Mouse (Mus musculus): ENCODE data around the gene Kif24. TPM values are rescaled to one million over a fixed set of nuclear protein-coding genes. Genes with fewer than 3 reads are reported as not detected.
A peak's percentile ranks its signal among the peaks of the same experiment; 100 is the strongest.

The Kif24 gene
- polyA plus RNA-seq, 1 experiment from 2014 or later: 5.7 TPM

GRCm38 (mm10) chr4:41358669-41359068 is 106.0 kb downstream of the Kif24 start:
- H3K27me3 ChIP-seq (replicated peaks; ENCODE audit: control insufficient read depth, insufficient read depth, low read length): no peaks in the 10 kb centered on the region
- H3K9me3 ChIP-seq (ENCODE audit: control insufficient read depth, low read length): no peaks in the 10 kb centered on the region
- no peak overlapping the region for H3K9ac ChIP-seq (ENCODE audit: low read depth, low read length)
- H3K4me1 ChIP-seq (ENCODE audit: control insufficient read depth, insufficient read depth, low read length): no peaks in the 10 kb centered on the region
- DNase-seq (ENCODE audit: low spot score): no peak
- no peak overlapping the region for H3K4me3 ChIP-seq (ENCODE audit: low read depth, low read length)
- H3K27ac ChIP-seq (replicated peaks; ENCODE audit: low read depth, low read length): no peak overlapping the region
- H3K4me2 ChIP-seq (ENCODE audit: low read depth, low read length): no peak overlapping the region
- 88% methylated on average over 2 of the region's 2 CpGs for WGBS
- ATAC-seq (ENCODE audit: low read depth): no peak
- H3K36me3 ChIP-seq (ENCODE audit: control insufficient read depth, insufficient read depth, low read length): peaks cover 12% of the 10 kb centered on the region; the same call in 1 of the 2 replicates

GRCm38 (mm10) chr4:41357154-41357553 is 107.5 kb downstream of the Kif24 start:
- H3K9ac ChIP-seq (ENCODE audit: low read depth, low read length): no peak overlapping the region
- no peaks in the 10 kb centered on the region for H3K9me3 ChIP-seq (ENCODE audit: control insufficient read depth, low read length)
- 69% methylated on average over 2 of the region's 2 CpGs for WGBS
- H3K4me3 ChIP-seq (ENCODE audit: low read depth, low read length): no peak overlapping the region
- H3K27ac ChIP-seq (replicated peaks; ENCODE audit: low read depth, low read length): no peak overlapping the region
- H3K27me3 ChIP-seq (replicated peaks; ENCODE audit: control insufficient read depth, insufficient read depth, low read length): no peaks in the 10 kb centered on the region
- DNase-seq (ENCODE audit: low spot score) (no peak), ATAC-seq (ENCODE audit: low read depth) (no peak)
- H3K4me2 ChIP-seq (ENCODE audit: low read depth, low read length): no peak overlapping the region
- H3K36me3 ChIP-seq (ENCODE audit: control insufficient read depth, insufficient read depth, low read length): peaks cover 19% of the 10 kb centered on the region
- no peaks in the 10 kb centered on the region for H3K4me1 ChIP-seq (ENCODE audit: control insufficient read depth, insufficient read depth, low read length)

- H3K4me3 ChIP-seq (ENCODE audit: low read depth, low read length): no peak overlapping the region
- H3K4me2 ChIP-seq (ENCODE audit: low read depth, low read length): no peak overlapping the region
- 92% methylated on average over 1 of the region's 1 CpGs for WGBS
- H3K27me3 ChIP-seq (replicated peaks; ENCODE audit: control insufficient read depth, insufficient read depth, low read length): no peaks in the 10 kb centered on the region
- H3K4me1 ChIP-seq (ENCODE audit: control insufficient read depth, insufficient read depth, low read length): peaks cover 10% of the 10 kb centered on the region
- DNase-seq (ENCODE audit: low spot score) (no peak), ATAC-seq (ENCODE audit: low read depth) (no peak)
- no peak overlapping the region for H3K9ac ChIP-seq (ENCODE audit: low read depth, low read length)
- peaks cover 23% of the 10 kb centered on the region for H3K36me3 ChIP-seq (ENCODE audit: control insufficient read depth, insufficient read depth, low read length)
- H3K27ac ChIP-seq (replicated peaks; ENCODE audit: low read depth, low read length): no peak overlapping the region
- no peaks in the 10 kb centered on the region for H3K9me3 ChIP-seq (ENCODE audit: control insufficient read depth, low read length)
Observed at GRCm38 (mm10) chr4:41353265-41353664, 111.4 kb downstream of the Kif24 start.

GRCm38 (mm10) chr4:41352758-41353157 is 111.9 kb downstream of the Kif24 start:
- DNase-seq (ENCODE audit: low spot score) (no peak), ATAC-seq (ENCODE audit: low read depth) (no peak)
- Histone ChIP-seq H3K9me3 (ENCODE audit: control insufficient read depth, low read length) (no peaks in the 10 kb centered on the region), H3K9ac (ENCODE audit: low read depth, low read length) (no peak overlapping the region), H3K4me3 (ENCODE audit: low read depth, low read length) (no peak overlapping the region), H3K27ac (replicated peaks; ENCODE audit: low read depth, low read length) (no peak overlapping the region), H3K4me2 (ENCODE audit: low read depth, low read length) (no peak overlapping the region), H3K4me1 (ENCODE audit: control insufficient read depth, insufficient read depth, low read length) (peaks cover 10% of the 10 kb centered on the region), H3K27me3 (replicated peaks; ENCODE audit: control insufficient read depth, insufficient read depth, low read length) (no peaks in the 10 kb centered on the region), H3K36me3 (ENCODE audit: control insufficient read depth, insufficient read depth, low read length) (peaks cover 23% of the 10 kb centered on the region)
- WGBS: 90% methylated on average over 4 of the region's 4 CpGs

GRCm38 (mm10) chr4:41349199-41349591 is 115.5 kb downstream of the Kif24 start:
- under 1% methylated on average over 28 of the region's 28 CpGs for WGBS
- H3K4me1 ChIP-seq (ENCODE audit: control insufficient read depth, insufficient read depth, low read length): peaks cover 10% of the 10 kb centered on the region
- H3K27me3 ChIP-seq (replicated peaks; ENCODE audit: control insufficient read depth, insufficient read depth, low read length): no peaks in the 10 kb centered on the region
- H3K27ac ChIP-seq (replicated peaks; ENCODE audit: low read depth, low read length): peak overlapping the region; percentile 92
- H3K9ac ChIP-seq (ENCODE audit: low read depth, low read length): peak overlapping the region; percentile 80
- peak; percentile 76 for ATAC-seq (ENCODE audit: low read depth)
- no peak for DNase-seq (ENCODE audit: low spot score)
- no peaks in the 10 kb centered on the region for H3K9me3 ChIP-seq (ENCODE audit: control insufficient read depth, low read length)
- peak overlapping the region; percentile 76 for H3K4me2 ChIP-seq (ENCODE audit: low read depth, low read length)
- peak overlapping the region; percentile 68 for H3K4me3 ChIP-seq (ENCODE audit: low read depth, low read length)
- peaks cover 10% of the 10 kb centered on the region for H3K36me3 ChIP-seq (ENCODE audit: control insufficient read depth, insufficient read depth, low read length)

GRCm38 (mm10) chr4:41348584-41349198 is 116.0 kb downstream of the Kif24 start, which contains the start of gene Ubap1:
Ubap1 (plus strand) TSS chr4:41348996.
- peak within 1 kb of the TSS; percentile 80 for H3K9ac ChIP-seq (ENCODE audit: low read depth, low read length)
- under 1% methylated on average over 25 of the region's 31 CpGs for WGBS

GRCm38 (mm10) chr4:41347839-41348238 is 116.8 kb downstream of the Kif24 start:
- Histone ChIP-seq H3K36me3 (ENCODE audit: control insufficient read depth, insufficient read depth, low read length) (peaks cover 9% of the 10 kb centered on the region), H3K4me3 (ENCODE audit: low read depth, low read length) (peak overlapping the region; percentile 68; the same call in 1 of the 2 replicates), H3K9ac (ENCODE audit: low read depth, low read length) (0 out of 2 replicates have a peak overlapping the region, but pooled peaks have one; percentile 2), H3K9me3 (ENCODE audit: control insufficient read depth, low read length) (no peaks in the 10 kb centered on the region), H3K4me1 (ENCODE audit: control insufficient read depth, insufficient read depth, low read length) (peaks cover 10% of the 10 kb centered on the region), H3K27ac (replicated peaks; ENCODE audit: low read depth, low read length) (peak overlapping the region; percentile 92; the same call in 1 of the 2 replicates), H3K4me2 (ENCODE audit: low read depth, low read length) (peak overlapping the region; percentile 41), H3K27me3 (replicated peaks; ENCODE audit: control insufficient read depth, insufficient read depth, low read length) (no peaks in the 10 kb centered on the region)
- no peak for ATAC-seq (ENCODE audit: low read depth)
- DNase-seq (ENCODE audit: low spot score): no peak
- 33% methylated on average over 5 of the region's 5 CpGs for WGBS

More at GRCm38 (mm10) chr4:41348584-41349198, 116.0 kb downstream of the Kif24 start, which contains the start of gene Ubap1:
- Histone ChIP-seq H3K36me3 (ENCODE audit: control insufficient read depth, insufficient read depth, low read length) (peaks cover 10% of the 10 kb centered on the region), H3K9me3 (ENCODE audit: control insufficient read depth, low read length) (no peaks in the 10 kb centered on the region), H3K27me3 (replicated peaks; ENCODE audit: control insufficient read depth, insufficient read depth, low read length) (no peaks in the 10 kb centered on the region), H3K4me2 (ENCODE audit: low read depth, low read length) (peak within 1 kb of the TSS; percentile 76), H3K4me1 (ENCODE audit: control insufficient read depth, insufficient read depth, low read length) (peaks cover 10% of the 10 kb centered on the region), H3K27ac (replicated peaks; ENCODE audit: low read depth, low read length) (peak within 1 kb of the TSS; percentile 92), H3K4me3 (ENCODE audit: low read depth, low read length) (peak within 1 kb of the TSS; percentile 68)
- peak; percentile 99 for DNase-seq (ENCODE audit: low spot score)
- ATAC-seq (ENCODE audit: low read depth): peak; percentile 97

GRCm38 (mm10) chr4:41346011-41346410 is 118.7 kb downstream of the Kif24 start:
- H3K4me2 ChIP-seq (ENCODE audit: low read depth, low read length): no peak overlapping the region
- no peak for ATAC-seq (ENCODE audit: low read depth)
- H3K4me1 ChIP-seq (ENCODE audit: control insufficient read depth, insufficient read depth, low read length): peaks cover 10% of the 10 kb centered on the region
- H3K9ac ChIP-seq (ENCODE audit: low read depth, low read length): no peak overlapping the region
- no peak for DNase-seq (ENCODE audit: low spot score)
- no peaks in the 10 kb centered on the region for H3K36me3 ChIP-seq (ENCODE audit: control insufficient read depth, insufficient read depth, low read length)
- H3K9me3 ChIP-seq (ENCODE audit: control insufficient read depth, low read length): no peaks in the 10 kb centered on the region
- no peak overlapping the region for H3K4me3 ChIP-seq (ENCODE audit: low read depth, low read length)
- no peaks in the 10 kb centered on the region for H3K27me3 ChIP-seq (replicated peaks; ENCODE audit: control insufficient read depth, insufficient read depth, low read length)
- WGBS: 71% methylated on average over 2 of the region's 2 CpGs
- no peak overlapping the region for H3K27ac ChIP-seq (replicated peaks; ENCODE audit: low read depth, low read length)

Measured in embryonic facial prominence, embryonic 14.5 days (tissue).